Mouse (Mus musculus) thymus, adult 2 months (tissue): Measurements from ENCODE around the gene Gm45015.

ENCODE experiments used
- CTCF ChIP-seq: fragments of 200-500 bp; IDR thresholded peaks from 2 replicates; pipeline ENCODE4 v1.5.1; 2012; ENCODE audit warnings: mild to moderate bottlenecking, control low read depth, low read length, moderate library complexity, borderline replicate concordance; ENCODE audit not compliant: control insufficient read depth, poor library complexity, insufficient read depth; ENCODE audit errors: extremely low read depth
- POLR2A ChIP-seq: fragments of 200-500 bp; IDR thresholded peaks from 2 replicates; pipeline ENCODE4 v1.6.1; 2012; ENCODE audit warnings: mild to moderate bottlenecking, low read length, control low read depth, moderate library complexity; ENCODE audit not compliant: control insufficient read depth, poor library complexity, insufficient read depth; ENCODE audit errors: extremely low read depth

DNA sequence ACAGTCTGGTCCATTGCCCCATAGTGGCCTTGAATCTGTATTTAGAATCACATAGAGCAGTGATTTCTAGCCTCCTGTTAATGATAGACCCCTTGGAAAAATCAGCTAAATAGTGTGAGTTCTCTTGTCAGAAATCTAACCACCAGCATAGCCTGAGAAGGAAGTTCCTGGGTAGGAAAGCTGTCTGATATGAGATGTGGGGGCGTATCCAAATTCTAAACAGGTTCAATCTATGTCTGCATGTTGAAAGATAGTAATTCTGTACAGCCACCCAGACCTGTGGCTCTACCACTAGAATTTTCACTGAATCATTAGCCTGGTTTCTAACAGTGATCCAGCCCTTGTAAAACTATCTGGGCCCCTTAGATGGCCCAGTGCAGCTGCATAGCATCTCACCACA, 7.2 kb upstream of the Gm45015 start:
- TF ChIP-seq CTCF, result no peak
- TF ChIP-seq POLR2A, result no peak
